Mouse (Mus musculus) cerebral cortex, adult 2 months (tissue): ENCODE measurements around the gene Stip1.

Source experiments
- WGBS: fragments of 180-500 bp; shearing (Covaris S2); methylation state at CpG from one replicate; pipeline ENCODE4 v1.1.7; 2018; 5-methylcytosine and 5-hydroxymethylcytosine counted together

Stip1 gene

DNA sequence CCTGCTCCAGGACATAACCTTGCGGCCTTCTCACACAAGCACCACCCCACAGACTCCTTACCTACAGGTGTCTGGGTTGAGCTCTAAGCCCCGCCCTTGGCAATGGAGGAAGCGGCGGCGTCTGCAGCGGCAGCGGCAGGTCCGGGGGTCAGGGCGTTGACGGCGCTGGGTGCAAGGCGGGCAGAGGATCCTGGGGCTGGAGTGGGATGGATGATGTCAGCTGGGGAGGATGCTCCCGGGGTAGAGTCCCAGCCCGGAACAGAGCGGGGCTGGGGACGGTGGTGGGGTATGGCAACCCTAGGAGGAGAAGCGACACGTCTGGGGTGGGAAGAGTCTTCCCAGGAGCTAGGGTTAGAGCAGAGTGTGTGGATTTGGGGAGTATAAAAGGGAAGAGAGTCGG lies 54.5 kb downstream of the Stip1 start:
- 91% methylated on average over 19 of the region's 19 CpGs for WGBS

DNA sequence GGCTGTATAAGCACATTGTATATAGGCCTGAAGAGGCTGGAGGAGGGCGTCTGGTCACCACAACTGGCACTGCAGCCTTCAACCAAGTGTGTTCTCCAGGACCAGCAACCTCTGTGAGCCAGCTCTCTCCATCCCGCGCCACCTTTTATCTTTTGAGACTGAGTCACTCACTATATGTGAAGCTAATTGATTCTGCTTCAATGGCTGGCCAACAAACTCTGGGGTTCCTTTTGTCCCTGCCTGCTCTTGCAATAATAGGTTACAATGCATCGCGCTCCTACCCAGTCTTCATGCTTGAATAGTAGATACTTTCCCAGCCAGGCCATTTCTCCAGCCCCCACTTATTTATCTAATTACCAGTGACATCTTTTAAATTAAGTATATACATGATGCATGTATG lies 56.1 kb downstream of the Stip1 start:
- 64% methylated on average over 5 of the region's 5 CpGs for WGBS

DNA sequence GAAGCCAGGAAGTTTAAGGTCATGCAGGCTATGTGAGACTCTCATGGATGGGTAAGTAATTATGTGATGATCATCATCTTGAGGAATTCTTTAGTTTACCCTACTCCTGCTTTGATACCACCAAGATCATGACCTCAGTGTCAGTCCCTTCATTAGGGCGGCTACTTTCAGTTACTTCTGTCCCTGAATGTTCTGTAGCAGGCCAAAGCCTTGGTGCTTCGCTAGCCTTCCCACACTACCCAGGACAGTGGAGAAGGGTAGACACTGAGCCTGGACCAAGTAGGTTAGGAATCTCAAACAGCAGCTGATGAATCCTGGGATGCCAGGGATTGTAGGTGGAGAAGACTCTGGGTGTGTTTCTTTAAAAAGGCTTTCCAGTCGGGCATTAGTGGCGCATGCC lies 58.3 kb downstream of the Stip1 start:
- 81% methylated on average over 4 of the region's 4 CpGs for WGBS

DNA sequence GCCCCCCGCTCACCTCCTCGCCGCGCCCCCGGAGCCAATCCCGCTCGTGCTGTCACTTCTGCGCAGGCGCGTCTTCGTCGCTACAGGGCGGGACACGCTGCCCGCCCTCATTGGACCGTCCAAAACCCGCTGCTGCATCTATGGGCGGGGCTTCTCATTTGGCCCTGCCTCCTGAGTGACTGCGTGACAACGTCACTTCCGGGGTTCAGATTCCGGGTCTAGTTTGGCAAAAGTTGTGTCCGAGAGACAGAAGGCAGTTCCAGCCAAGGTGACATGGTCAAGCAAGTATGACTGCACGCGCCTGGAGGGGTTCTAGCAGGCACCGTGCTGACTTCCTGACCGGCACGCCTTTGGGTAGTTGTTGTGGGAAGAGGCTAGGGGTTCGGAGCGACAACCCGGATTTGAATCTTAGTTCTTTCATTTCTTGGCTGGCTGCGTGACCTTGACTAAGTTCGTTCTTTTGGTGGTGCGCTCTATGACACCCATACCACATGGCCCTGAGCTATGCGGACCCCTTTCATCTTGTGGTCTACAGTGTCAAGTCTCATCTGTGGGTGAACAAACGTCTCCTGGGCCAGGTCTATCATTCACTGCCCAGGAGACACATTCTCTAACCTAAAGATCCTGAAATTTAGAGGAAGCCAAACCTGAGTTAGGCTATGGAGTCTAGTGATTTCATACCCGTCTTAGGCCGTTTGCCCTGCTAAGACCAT lies 59.2 kb downstream of the Stip1 start, which contains the start of gene Fkbp2:
Fkbp2 (minus strand) TSS at position 121 of the 713 bp plus-strand sequence.
- 2% methylated on average over 38 of the region's 38 CpGs for WGBS

DNA sequence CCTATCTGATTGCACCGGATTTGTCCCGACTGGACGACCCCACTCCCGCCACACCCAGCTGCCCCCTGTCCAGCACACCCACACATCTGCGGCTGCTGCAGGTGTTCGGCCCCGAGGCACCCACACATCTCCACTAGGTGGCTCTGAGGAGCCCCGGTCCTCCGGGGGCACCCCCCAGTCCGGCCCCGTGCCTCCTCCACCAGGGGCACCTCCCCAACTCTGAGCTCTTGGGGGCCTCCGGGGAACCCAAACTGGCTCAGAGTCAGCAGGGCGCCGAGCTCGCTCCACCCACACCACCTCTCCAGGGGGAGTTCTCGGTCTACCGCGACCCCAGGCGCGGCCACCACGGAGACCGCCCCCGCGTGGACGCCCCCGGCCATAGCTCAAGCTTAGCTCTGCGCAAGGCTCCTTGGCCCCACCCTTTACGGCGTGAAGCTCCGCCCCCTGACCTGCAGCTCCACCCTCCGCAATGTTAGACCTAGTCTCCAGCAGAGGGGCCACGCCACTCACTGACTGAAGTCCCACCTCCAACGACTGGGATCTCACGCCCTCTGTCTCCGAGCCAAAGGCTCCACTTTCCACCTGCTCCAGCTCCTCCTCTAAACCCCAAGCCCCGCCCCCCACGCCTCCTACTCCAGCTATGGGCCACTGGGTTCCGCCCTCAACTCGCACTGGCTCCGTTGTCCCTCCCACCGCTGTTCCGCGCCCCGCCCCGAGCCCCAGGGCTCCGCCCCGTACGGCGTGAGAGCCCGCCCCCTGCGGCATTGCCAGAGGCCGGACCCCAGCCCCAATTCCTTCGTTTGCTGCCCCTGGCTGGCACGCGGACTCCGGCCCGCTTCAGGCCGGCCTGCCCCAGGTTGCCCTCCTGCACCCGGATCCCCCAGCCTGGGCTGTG lies 60.0 kb downstream of the Stip1 start:
- under 1% methylated on average over 59 of the region's 59 CpGs for WGBS

DNA sequence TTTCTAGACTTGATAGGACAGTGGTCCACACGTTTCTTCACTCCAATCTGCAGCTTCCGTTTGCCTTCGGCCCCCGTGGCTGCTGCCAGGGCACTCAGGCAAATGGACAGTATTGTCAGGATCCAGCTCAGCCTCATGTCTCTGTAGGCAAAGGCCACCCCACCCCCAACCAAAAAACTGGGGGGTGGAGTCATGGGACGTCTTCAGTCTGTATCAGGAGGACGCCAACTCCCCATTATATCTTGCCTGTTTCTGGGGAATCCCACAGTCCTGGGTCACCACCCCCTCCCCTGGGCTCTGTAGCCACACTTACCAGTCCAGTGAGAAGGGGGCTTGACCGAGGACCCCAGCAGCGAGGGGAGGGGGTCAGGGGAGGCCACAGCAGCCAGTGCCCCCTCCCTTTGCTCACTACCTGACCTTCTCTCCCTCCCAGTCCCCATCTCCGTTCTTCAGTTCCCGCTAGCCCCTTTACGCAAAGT lies 60.7 kb downstream of the Stip1 start:
- 8% methylated on average over 11 of the region's 11 CpGs for WGBS

DNA sequence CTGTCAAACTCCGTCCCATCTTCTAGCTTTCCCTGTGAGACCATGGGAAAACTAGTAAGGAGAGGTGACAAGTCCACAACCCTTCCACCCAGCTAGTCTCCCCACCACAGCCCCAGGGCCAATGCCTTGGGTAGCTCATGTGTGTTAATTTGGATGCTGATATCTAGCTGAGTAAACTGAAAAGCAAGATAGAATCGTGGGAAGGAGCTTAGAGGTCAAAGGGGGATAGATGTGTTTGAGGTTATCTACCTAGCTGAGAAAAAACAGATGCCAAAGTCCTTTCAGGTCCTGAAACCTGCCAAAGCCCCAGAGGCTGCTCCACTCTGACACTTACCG lies 61.2 kb downstream of the Stip1 start:
- 31% methylated on average over 3 of the region's 3 CpGs for WGBS

DNA sequence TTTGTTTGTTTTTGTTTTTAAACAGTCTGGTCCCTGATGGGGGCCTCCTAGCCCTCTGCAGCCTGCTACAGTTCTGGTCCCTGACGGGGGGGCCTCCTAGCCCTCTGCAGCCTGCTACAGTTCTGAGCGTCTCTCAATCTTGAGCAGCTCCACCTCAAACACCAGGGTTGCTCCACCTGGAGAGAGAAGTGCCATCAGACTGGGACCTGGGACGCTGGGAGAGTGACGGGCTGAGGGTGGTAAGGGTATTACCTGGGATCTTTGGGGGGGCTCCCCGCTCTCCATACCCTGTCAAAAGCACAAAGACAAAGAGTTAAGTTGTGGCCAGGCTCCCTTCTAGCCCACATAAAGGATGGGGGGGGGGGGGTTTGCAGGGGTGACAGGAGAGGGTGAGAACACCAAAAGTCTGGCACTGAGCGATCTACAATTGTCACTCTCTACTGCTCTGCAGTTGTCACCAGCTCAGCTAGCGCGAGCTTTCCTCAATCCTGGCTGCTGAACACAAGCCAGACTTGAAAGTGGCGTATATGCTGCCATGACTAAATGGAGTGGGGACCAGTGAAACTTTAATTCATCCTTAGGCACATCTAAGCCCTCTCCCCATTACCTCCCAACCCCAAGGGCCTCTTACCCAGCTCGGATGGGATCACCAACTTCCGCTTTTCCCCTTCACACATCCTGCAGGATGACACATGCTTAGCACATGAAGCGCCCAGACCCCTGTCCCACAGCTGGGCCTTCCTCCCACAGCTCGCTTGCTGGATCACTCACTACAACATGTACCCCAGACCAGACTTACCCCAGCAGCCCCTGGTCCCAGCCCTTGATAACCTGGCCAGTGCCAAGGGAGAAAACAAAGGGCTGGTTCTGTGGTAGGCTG lies 61.8 kb downstream of the Stip1 start:
- 60% methylated on average over 13 of the region's 13 CpGs for WGBS

DNA sequence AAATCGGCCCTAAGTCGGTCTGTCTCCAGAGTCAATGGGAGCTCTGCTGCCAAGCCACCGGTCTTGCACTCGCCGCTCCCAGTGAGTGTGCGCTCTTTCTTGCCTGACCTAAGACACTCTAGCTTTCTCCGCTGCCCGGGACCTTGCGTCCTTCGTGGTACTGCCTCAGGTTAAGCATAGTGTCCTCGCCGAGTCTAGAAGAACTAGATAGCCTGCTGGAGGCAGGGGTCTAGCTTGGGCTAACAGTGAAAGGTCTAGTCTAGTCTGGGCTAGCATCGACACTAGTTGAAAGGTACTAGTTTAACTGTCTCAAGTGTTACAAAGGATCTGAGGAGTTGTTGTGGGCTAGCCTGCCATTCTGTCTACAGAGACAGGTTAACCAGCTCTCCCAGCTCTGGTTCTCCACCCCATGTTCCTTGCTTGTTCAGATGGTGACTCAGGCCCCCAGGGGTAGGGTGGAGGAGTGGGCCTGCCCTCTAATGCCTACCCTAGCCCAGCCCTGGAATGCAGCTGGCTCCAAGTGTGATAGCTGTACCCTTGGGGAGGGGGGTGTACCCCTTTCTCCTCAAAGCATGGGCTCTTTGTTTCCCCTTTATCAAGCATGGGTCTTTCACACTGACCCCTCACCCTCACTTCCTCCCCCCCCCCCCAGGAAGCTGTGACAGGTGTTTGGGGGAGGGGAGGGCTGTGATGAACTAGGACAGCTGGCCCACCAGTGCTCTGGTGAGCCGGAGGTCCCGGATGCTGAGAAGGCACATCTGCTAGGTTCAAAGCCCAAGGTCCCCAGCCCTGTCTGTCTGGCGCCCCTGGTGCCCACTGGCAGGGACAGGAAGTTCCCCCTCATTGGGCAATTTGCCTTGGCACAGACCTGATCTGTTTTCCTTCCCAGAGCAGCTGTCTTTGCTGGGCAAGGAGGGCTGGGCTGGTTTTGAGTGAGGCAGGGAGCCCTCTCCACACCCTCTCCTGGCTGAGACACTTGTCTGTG lies 63.9 kb downstream of the Stip1 start, which contains the start of gene Plcb3:
Plcb3 (minus strand) TSS at position 934 of the 985 bp plus-strand sequence.
- 3% methylated on average over 16 of the region's 16 CpGs for WGBS

DNA sequence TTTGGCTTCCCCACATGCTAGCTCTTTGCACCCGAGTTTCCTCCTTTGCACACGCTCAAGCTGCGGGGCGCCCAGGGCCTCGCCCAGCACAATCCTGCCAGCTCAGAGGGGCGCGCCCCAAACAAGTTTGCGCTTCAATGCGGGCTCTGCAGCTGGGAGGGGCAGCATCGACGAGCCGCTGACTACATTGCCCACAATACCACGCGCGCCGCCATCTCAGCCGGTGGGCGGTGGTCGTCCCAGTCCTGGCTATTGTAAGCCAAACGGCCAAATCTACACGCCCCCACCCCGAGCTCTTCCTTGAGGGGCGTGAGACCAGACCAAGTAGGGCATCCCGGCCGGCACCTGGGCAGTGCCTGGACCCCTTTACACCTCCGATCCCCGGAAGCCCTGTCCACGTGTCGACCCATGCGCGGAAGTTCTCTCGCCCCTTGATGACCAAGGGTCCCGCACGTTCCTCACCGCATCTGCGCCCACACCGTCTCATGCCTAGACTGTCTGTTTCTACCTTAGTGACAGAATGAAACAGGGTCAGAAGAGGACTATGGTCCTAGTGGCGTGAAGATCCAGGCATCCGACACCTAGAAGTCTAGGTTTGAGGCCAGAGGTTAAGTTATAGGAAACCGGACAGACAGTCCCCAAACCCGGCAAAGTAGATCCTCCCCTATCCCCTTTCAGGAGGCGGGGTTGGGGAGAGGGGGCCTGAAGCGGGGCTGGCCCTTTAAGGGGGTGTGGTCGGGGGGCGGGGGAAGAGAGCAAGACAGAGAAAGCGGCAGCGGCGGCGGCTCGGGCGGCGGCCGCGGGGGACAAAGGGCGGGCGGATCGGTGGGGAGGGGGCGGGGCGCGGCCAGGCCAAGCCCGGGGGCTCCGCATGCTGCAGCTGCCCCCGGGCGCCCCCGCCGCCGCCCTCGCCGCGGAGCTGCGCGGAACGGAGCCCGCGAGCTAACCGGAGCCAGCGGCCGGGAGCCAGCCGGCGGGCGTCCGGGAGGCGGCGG lies 65.3 kb downstream of the Stip1 start, which contains the start of gene Ppp1r14b:
Ppp1r14b (plus strand) TSS at position 758 of the 995 bp plus-strand sequence.
- WGBS, result 1% methylated on average over 73 of the region's 84 CpGs

DNA sequence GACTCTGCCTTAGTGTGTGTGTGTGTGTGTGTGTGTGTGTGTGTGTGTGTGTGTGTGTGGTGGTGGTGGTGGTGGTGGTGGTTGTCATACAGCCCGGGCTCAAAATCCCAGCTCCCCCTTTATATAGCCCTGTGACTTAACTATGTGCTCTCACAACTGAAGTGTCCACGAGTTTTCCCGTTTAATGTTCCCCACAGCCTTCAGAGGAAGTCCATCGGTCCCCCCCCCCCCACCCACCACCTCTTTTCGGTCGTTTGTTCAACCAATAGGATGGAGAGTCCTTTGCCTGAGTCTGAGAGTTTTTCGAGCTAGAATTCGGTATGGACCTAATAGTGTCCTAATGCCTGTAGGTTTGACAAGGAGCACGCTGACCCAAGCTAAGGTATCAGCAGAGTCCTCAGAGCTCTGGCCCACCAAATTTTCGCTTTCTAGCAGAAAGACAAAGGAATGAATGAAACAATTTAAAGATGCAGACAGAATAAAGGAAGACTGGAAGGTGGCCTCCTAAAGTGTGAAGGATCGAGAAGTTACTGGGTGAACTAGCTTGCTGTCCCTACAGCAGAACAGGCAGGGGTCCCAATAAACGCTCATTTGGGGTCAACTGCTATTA lies 66.1 kb downstream of the Stip1 start:
- WGBS, result 33% methylated on average over 12 of the region's 12 CpGs

DNA sequence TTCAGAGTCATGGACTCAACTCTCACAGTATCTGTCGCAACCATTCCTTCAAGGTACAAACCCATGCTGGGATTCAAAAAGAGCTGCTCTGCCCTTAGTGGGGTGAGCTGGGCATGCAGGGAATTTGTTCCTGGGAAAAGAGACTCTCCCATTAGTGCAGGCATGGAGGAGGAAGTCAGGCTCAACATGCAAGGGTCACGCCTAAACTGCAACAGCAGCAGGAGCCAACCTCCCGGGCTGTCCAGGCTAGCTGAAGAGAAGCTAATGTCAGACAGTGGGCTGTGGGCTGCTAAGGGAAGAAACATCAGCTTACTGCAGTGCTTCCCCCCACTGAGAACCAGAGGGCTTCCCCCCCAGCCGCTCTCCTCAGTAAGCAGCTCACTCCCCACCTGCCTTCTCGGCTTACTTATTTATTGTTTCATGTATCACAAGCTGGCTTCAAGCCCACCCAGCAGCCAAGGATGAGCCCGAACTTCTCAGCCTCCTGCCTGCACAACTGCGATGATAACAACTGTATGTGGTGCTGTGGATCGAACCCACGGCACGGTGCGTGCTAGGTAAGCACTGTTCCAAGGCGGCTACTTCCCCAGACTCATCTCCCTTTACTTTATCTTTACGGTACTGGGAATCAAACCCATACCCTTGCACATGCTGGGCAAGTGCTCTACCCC lies 67.4 kb downstream of the Stip1 start:
- 90% methylated on average over 13 of the region's 13 CpGs for WGBS

DNA sequence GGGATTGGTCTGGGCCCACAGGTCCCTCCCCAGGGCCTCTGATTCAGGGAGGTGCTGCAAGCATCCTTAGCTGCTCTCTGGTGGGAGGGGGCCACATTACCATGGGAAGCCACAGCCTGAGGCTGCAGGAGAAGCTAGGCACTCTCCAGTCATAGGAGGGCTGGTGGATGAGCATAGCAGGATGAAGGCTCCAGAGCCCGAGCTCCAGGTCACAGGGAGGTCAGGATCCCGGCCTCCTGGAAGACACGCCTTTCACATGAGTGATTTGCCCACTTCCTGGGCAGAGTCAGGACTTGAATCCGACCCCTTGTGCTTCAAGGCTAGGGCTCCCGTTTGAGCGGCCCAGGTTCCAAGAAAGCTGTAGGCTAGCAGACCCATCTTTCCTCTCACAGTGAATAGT lies 68.1 kb downstream of the Stip1 start:
- 72% methylated on average over 6 of the region's 6 CpGs for WGBS
